Mouse (Mus musculus) A20 (cell line): ENCODE data around the gene Arid5b.

ENCODE experiments used
- DNase-seq: peaks from one replicate; pipeline ENCODE4 v3.0.0-alpha.2; 2011; ENCODE audit warnings: low read depth, low spot score

Gene Arid5b

GRCm38 (mm10) chr10:68193561-68193960 lies 85.0 kb downstream of the Arid5b start:
- no peak for DNase-seq

DNA sequence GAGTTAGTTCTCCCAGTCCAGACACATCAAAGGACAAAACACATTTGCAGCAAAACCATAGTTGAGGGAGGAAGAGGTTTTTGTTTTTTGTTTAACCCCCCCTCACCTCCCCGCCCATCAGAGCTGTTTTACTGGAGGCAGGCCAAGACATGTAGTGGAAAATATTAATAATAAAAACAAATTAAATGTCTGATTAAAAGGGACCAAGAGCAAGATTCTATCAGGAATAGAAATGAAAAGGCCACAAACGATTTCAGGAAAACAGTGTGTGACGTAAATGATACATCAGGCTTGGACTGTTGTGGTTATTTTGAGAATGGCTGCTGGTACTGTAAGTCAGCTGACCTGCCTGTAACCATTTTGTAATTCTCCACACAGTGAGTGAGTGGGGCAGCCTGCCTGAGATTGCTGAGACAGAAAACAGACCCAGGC lies 85.7 kb downstream of the Arid5b start:
- no peak for DNase-seq

GRCm38 (mm10) chr10:68191691-68192380 lies 86.7 kb downstream of the Arid5b start:
- DNase-seq = no peak

GRCm38 (mm10) chr10:68191146-68191545 lies 87.4 kb downstream of the Arid5b start:
- DNase-seq = no peak

DNA sequence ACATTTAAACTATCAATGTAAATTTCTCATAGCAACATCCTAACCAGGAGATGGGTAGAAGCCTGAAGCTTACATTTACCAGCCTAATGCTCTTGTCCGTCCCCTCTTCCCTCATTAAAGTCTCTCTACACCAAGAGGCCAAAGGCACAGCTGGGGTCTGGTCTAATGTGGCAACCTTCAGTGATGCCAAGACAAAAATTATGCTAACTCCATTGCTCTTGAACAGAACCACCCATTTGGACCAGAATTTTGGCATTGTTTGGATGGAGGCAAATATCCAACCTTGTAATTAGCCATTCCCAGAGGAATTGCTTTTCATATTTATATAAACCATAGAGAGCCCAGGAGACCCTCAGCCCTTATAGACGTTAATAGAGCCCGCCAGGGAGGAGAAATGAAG lies 88.7 kb downstream of the Arid5b start:
- no peak for DNase-seq

DNA sequence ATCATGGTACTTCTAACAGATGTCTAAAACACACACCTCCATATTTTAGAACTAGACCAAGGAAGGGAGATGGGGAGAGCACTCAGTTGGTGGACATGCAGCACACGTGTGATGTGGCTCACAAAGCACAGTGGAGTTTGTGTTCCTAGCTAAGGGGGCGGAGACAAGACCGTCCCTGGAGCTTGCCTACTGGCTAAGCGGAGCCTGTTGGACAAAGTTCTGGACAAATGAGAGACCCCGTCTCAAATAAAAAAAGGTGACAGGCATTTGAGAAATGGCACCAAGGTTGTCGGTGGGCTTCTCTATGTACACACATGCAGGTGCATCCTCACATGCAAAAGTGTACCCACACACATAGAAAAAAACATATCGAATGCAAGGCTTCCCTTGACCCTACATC lies 95.4 kb downstream of the Arid5b start:
- no peak for DNase-seq

GRCm38 (mm10) chr10:68182266-68182665 lies 96.3 kb downstream of the Arid5b start:
- no peak for DNase-seq

GRCm38 (mm10) chr10:68181156-68181555 lies 97.4 kb downstream of the Arid5b start:
- DNase-seq = no peak

GRCm38 (mm10) chr10:68180721-68181120 lies 97.8 kb downstream of the Arid5b start:
- no peak for DNase-seq

DNA sequence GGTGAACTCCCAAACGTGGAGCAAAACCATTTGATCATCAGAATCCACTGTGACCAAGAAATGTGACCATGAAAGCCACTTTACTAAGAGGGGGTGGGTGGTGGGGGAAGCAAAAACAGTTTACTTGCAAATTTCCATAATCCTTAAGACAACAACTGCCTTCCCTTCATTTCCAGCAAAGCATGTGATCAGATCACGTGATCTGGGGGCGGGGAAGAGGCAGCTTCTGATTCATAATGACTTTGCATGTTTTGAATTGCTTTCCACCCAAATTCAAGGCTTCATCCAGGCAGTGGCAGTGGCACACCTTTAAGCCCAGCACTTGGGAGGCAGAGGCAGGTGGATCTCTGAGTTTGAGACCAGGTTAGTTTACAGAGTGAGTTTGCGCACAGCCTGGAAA lies 98.4 kb downstream of the Arid5b start:
- no peak for DNase-seq

- DNase-seq = no peak
Measured at GRCm38 (mm10) chr10:68179741-68180140, 98.8 kb downstream of the Arid5b start.

DNA sequence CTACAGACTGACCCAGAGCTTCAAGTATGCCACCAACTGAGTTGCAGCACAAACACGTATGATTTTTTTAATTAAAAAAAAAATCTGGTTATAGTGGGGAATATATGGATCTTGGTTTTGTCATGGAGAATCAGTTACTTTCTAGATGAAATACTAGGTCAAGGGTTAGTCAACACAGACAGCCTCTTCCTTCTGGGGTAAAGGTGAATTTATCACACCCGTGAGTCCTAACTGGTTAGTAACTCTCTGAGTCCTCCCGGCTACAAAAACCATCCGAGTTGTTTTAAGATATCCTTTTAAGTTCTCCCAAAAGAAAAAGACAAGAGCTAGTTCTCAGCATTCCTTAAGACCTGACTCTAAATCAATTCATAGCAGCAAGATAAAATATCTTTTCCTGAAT lies 99.2 kb downstream of the Arid5b start:
- DNase-seq = no peak

GRCm38 (mm10) chr10:68177697-68178485 lies 100.6 kb downstream of the Arid5b start:
- no peak for DNase-seq

GRCm38 (mm10) chr10:68175811-68176210 lies 102.7 kb downstream of the Arid5b start:
- no peak for DNase-seq

DNA sequence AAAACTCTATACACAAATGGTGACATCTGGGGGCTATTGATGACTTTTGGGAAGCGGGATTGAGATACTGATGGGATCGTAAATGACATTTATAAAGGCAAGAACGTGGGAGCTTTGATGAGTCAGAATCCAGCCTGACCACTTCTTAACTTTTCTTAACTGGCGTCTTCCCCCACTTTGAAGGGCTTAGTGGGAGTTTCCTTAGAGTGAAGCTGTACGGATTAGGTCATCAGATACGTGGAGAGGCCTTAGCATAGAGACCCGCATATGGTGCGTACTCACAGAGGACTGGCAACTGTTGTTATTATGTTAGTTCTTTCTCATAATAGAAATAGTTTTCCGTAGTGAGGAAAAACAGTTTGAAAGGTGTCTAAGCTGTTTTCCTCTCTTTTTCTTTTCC lies 104.9 kb downstream of the Arid5b start:
- DNase-seq = no peak

DNA sequence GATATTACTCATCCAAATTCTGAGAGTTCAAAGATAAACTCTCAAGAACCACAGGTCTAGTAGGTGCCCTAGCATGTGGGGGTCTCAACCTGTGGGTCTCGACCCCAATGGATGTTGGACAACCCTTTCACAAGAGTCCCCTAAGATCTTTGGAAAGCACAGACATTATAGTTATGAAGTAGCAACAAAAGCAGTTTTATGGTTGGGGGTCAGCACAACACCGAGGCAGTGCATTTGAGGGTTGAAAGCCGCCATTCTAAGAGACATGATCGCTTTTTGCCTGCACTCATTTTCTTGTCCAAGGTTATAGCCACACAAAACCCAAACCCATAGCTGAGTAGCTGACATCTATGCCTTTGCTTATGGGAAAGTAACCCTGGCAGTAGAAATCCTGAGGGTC lies 105.6 kb downstream of the Arid5b start:
- DNase-seq = no peak

DNA sequence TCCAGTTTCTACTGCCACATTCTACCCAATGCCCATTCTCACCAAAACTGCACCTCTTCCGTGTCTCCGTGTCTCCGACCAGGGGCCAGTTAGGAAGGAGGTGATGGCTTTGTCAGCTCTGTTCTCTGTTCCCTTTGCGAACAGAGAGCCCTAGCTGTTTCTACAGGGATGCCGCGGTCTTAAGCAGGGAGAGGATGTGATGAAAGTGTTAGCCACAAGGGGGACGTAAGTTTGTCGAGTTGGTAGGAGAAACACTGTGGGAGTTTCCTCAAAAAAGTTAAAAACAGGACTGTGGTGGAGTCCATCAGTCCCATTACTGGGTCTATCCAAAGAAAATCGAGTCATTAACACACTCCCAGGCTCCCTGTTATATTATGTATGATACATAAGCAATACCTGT lies 106.6 kb downstream of the Arid5b start:
- DNase-seq = no peak

DNA sequence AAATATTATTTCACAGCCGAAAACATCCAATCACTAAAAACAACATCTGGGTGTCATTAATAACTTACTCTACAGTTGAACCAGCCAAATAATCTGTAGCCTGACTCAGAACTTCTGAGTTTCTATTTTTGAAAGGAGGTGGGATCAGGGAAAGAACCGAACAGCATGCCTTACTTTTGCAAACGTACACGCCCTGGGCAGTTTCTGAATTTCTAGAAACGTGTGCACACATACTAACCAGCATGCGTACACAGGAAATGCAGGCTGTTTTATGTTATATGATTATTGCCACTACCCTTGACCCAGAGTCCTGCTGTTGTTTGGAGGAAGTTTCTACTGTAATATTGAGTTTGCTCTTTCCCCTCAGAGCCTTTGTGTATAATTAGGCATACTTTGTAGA lies 109.9 kb downstream of the Arid5b start:
- DNase-seq = no peak

DNA sequence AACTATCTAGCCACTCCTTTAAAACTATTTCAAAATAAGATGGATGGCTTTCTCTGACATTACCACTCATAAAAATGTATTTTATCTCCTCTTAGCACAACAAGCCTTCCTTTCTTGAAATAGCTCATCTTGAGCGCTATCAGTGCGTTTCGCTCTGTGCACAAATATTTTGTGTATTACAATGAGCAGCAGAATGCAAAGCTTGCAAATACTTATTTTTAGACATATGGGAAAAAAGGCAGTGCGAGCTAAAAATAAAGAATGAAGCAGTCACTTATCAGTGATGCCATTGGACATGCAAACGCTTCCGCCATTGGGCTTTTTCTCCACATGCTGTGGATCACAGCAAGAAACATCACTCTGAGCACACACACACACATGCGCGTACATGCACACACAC lies 110.4 kb downstream of the Arid5b start:
- DNase-seq = no peak

- DNase-seq = no peak
Measured at GRCm38 (mm10) chr10:68167118-68167517, 111.4 kb downstream of the Arid5b start.

GRCm38 (mm10) chr10:68166695-68167086 lies 111.8 kb downstream of the Arid5b start:
- no peak for DNase-seq

DNA sequence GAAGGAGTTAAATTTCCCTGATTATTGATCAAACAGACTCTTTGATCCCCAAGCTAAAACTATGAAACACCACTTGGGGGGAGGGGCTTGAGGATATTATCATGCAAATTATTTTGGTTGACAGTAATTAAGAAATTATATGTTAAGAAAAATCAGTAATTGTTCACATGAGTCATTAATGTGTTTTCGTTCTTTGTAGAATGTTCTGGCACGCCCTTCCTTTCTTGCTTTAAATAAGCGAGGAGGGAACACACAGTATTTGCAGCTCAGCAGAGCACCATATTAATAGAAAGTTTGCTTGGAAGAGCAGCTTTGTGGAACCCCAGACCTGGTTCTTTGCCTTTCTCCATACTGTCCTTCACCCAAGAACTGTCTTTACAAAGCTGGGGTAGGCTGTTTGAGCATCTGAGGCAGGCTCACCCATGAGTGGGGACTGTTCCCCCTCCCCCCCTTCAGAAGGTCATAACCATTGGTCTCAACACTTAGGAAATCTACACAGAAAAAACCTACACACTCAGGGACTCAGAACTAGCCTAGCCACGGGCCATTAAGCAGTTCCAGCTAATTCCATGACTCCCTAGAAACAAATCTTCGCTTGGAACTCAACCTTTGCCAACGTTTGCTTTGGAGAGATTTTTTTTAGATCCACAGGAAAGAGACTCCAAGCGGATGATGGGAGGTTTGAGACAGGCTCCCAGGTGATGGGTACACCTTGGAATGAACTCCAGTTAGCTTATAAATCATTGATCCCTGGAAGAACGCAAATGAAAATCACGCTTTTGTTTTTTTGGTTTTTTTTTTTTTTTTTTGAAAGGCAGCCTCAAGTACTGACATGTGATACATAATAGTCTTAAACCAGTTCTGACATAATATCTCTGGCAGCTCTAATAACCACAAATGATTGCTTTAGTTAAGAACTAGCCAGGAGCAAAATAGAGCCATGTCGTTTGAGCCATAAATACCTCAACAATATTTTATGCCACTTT lies 112.5 kb downstream of the Arid5b start:
- no peak for DNase-seq
